In genomic region chr10:111167444-111167843, GRCm38 (mm10) we compare ENCODE assay signal across 1 mouse cellular context.
TF ChIP-seq lines count a peak whose summit lies in the region.

No protein-coding gene starts in this region.

TF ChIP-seq in MEL, 35 proteins besides CTCF, POLR2A, EP300 and RAD21 (continued from another document):
- TF ChIP-seq USF2 (IDR thresholded peaks at IDR 0.05; ENCODE audit: borderline replicate concordance in 1 of 2, insufficient read depth in 1 of 2, low read depth in 1 of 2, low read length in 2 of 2) (no peak), MXI1 (IDR thresholded peaks at IDR 0.05; ENCODE audit: low read depth, low read length) (no peak), CHD2 (IDR thresholded peaks at IDR 0.05; ENCODE audit: low read length) (no peak; the same call in 1 of the 2 replicates), MAX (IDR thresholded peaks at IDR 0.05; ENCODE audit: low read length) (no peak), ZC3H11A (IDR thresholded peaks at IDR 0.05; ENCODE audit: low read depth, low read length) (no peak), GATA1 (IDR thresholded peaks at IDR 0.05; ENCODE audit: low read depth, low read length) (peak; percentile 65; the same call in 1 of the 2 replicates), ELF1 (IDR thresholded peaks at IDR 0.05; ENCODE audit: low read depth, low read length) (0 out of 2 replicates have a peak, but pooled peaks have one; percentile 42), MEF2A (IDR thresholded peaks at IDR 0.05; ENCODE audit: extremely low read depth, insufficient replicate concordance, low read depth, low read length, poor library complexity, severe bottlenecking) (no peak), POLR2AphosphoS5 (IDR thresholded peaks at IDR 0.05; ENCODE audit: borderline replicate concordance, low read depth, low read length) (no peak), E2F4 (IDR thresholded peaks at IDR 0.05; ENCODE audit: borderline replicate concordance, low read depth, low read length) (no peak), SIN3A (IDR thresholded peaks at IDR 0.05; ENCODE audit: low read length) (peak; percentile 88; the same call in 1 of the 2 replicates), TCF12 (IDR thresholded peaks at IDR 0.05; ENCODE audit: low read depth, low read length) (peak; percentile 67), NELFE (IDR thresholded peaks at IDR 0.05; ENCODE audit: low read depth, low read length) (no peak), MYB (IDR thresholded peaks at IDR 0.05; ENCODE audit: low read depth, low read length) (peak; percentile 91), ZMIZ1 (IDR thresholded peaks at IDR 0.05; ENCODE audit: low read depth, low read length) (no peak), UBTF (IDR thresholded peaks at IDR 0.05; ENCODE audit: borderline replicate concordance, insufficient read depth, low read depth, low read length) (no peak), SMC3 (IDR thresholded peaks at IDR 0.05; ENCODE audit: low read depth, low read length) (no peak), KAT2A (conservative IDR thresholded peaks at IDR 0.05; ENCODE audit: low read depth, low read length) (no peak), MAZ (IDR thresholded peaks at IDR 0.05; ENCODE audit: low read depth, low read length) (peak; percentile 60; the same call in 1 of the 2 replicates), ZNF384 (IDR thresholded peaks at IDR 0.05; ENCODE audit: low read depth, low read length) (peak; percentile 85), NRF1 (IDR thresholded peaks at IDR 0.05; ENCODE audit: insufficient read depth, low read depth, low read length, poor library complexity, severe bottlenecking) (no peak), JUND (IDR thresholded peaks at IDR 0.05; ENCODE audit: low read depth, low read length) (no peak), GABPA (IDR thresholded peaks at IDR 0.05; ENCODE audit: low read depth, low read length) (no peak), ZKSCAN1 (IDR thresholded peaks at IDR 0.05; ENCODE audit: low read depth, low read length) (no peak), RCOR1 (IDR thresholded peaks at IDR 0.05; ENCODE audit: low read depth, low read length) (peak; percentile 31; the same call in 1 of the 2 replicates), POLR2AphosphoS2 (IDR thresholded peaks at IDR 0.05; ENCODE audit: low read length) (no peak)
TF ChIP-seq in MEL: peak in this region for 11.
